ENCODE assay signal across 18 mouse cellular contexts in the genomic region with DNA sequence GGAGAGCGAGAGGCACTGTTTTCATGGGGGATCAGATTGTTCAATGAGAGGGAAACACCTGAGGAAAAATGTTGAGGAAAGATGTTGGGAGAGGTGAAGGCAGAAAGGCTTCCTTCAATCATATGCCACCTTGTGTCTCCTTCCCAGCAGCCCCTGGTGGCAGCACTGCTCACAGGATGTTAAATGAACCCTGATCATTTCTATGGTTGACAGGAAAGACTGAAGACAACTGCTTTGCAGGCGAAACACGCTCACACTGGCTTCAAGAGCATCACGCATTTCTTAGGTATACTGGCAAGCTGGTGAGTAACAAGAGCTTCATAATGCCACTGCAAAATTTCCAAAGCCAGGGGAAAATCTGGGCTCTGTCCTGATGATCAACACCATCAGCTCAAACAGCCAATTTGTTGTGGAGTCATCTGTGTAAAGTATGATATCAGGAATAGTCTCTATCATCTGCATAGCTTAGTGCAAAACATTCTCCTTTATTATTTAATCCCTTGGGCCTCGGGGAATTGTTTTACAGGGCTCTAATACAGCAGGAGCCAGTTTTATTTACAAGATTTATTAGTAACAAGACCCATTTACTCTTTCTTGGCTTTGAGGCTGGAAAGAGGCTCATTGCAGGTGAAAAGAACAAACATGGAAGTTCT.
DNase-seq lines count a peak whose midpoint lies in the region; ATAC-seq and TF ChIP-seq lines count a peak whose summit lies in the region.
"Had no signal": no experiment of that assay in that cellular context is flagged by ENCODE, and none has a peak within 500 bp of the region (broad histone marks: within the 10 kb centered on the region; RNA-seq: fewer than 3 reads in every experiment).

No protein-coding gene starts in this region.

- no peak for DNase-seq in forebrain, embryonic 10.5 days (ENCODE audit: extremely low spot score, low spot score)
- DNase-seq in hindbrain, postnatal 0 days (ENCODE audit: low spot score) = peak; percentile 63
- DNase-seq in hindbrain, embryonic 14.5 days (ENCODE audit: low spot score) = no peak
- DNase-seq in midbrain, postnatal 0 days (ENCODE audit: low spot score) = peak; percentile 57
- DNase-seq in brain, embryonic 14.5 days (ENCODE audit: low read depth) = peak; percentile 47
- no peak for DNase-seq in spleen, postnatal 14 days (ENCODE audit: low spot score in 2 of 2)
- DNase-seq: adrenal gland, postnatal 14 days; B cell, adult 2 months; cerebellum, adult 18-20 months; gastrocnemius, postnatal 10 days; heart, adult 2 months; heart, postnatal 14 days had no signal

- no peaks in the 10 kb centered on the region for H3K27me3 ChIP-seq in forebrain, embryonic 15.5 days
- no peaks in the 10 kb centered on the region for H3K27me3 ChIP-seq in forebrain, embryonic 10.5 days (ENCODE audit: poor library complexity, severe bottlenecking)
- no peaks in the 10 kb centered on the region for H3K27me3 ChIP-seq in hindbrain, postnatal 0 days (ENCODE audit: insufficient read depth, low read length)
- H3K27me3 ChIP-seq in hindbrain, embryonic 14.5 days (ENCODE audit: control insufficient read depth, insufficient read depth, low read length) = no peaks in the 10 kb centered on the region
- no peaks in the 10 kb centered on the region for H3K27me3 ChIP-seq in midbrain, postnatal 0 days (ENCODE audit: insufficient read depth, low read length)
- no peaks in the 10 kb centered on the region for H3K27me3 ChIP-seq in midbrain, embryonic 15.5 days (replicated peaks)
- H3K27me3 ChIP-seq: heart, embryonic 15.5 days had no signal

- no peak for ATAC-seq in forebrain, embryonic 15.5 days (replicated peaks)
- peak; percentile 31 for ATAC-seq in hindbrain, postnatal 0 days
- ATAC-seq in hindbrain, embryonic 14.5 days (ENCODE audit: low FRiP score) = no peak
- no peak for ATAC-seq in midbrain, postnatal 0 days (ENCODE audit: low FRiP score)
- ATAC-seq in midbrain, embryonic 15.5 days (replicated peaks) = no peak
- ATAC-seq: activated CD4-positive, CD25-positive, alpha-beta regulatory T cell, adult 4 months had no signal

- TF ChIP-seq POLR2A in brain, embryonic 14.5 days (IDR thresholded peaks at IDR 0.05; ENCODE audit: borderline replicate concordance, extremely low read depth, insufficient read depth, insufficient read length, poor library complexity, severe bottlenecking) = no peak

- H3K4me1 ChIP-seq in forebrain, embryonic 15.5 days = peaks cover 10% of the 10 kb centered on the region; the same call in 1 of the 2 replicates
- H3K4me1 ChIP-seq in forebrain, embryonic 10.5 days = no peaks in the 10 kb centered on the region
- H3K4me1 ChIP-seq in hindbrain, postnatal 0 days (ENCODE audit: insufficient read depth, low read length) = peaks cover 9% of the 10 kb centered on the region; the same call in 1 of the 2 replicates
- 0 out of 2 replicates have a peak, but pooled peaks cover 7% of the 10 kb centered on the region for H3K4me1 ChIP-seq in hindbrain, embryonic 14.5 days (replicated peaks; ENCODE audit: control insufficient read depth, insufficient read depth, low read length)
- no peaks in the 10 kb centered on the region for H3K4me1 ChIP-seq in midbrain, postnatal 0 days (ENCODE audit: insufficient read depth, low read length)
- H3K4me1 ChIP-seq in midbrain, embryonic 15.5 days = peaks cover 8% of the 10 kb centered on the region; the same call in 1 of the 2 replicates
- H3K4me1 ChIP-seq: embryonic facial prominence, embryonic 10.5 days had no signal

- no peaks in the 10 kb centered on the region for H3K36me3 ChIP-seq in forebrain, embryonic 15.5 days
- H3K36me3 ChIP-seq in forebrain, embryonic 10.5 days (replicated peaks) = no peaks in the 10 kb centered on the region
- no peaks in the 10 kb centered on the region for H3K36me3 ChIP-seq in hindbrain, postnatal 0 days (ENCODE audit: insufficient read depth, low read length)
- H3K36me3 ChIP-seq in hindbrain, embryonic 14.5 days (replicated peaks; ENCODE audit: control insufficient read depth, insufficient read depth) = no peaks in the 10 kb centered on the region
- H3K36me3 ChIP-seq in midbrain, postnatal 0 days (ENCODE audit: insufficient read depth, low read length) = no peaks in the 10 kb centered on the region
- H3K36me3 ChIP-seq in midbrain, embryonic 15.5 days (replicated peaks) = no peaks in the 10 kb centered on the region
- H3K36me3 ChIP-seq: embryonic facial prominence, embryonic 10.5 days; heart, embryonic 15.5 days had no signal

- no peaks in the 10 kb centered on the region for H3K9me3 ChIP-seq in forebrain, embryonic 15.5 days
- H3K9me3 ChIP-seq in forebrain, embryonic 10.5 days = no peaks in the 10 kb centered on the region
- H3K9me3 ChIP-seq in hindbrain, postnatal 0 days (ENCODE audit: low read length) = no peaks in the 10 kb centered on the region
- H3K9me3 ChIP-seq in hindbrain, embryonic 14.5 days (ENCODE audit: control insufficient read depth, low read length) = no peaks in the 10 kb centered on the region
- H3K9me3 ChIP-seq in midbrain, postnatal 0 days (ENCODE audit: low read length) = no peaks in the 10 kb centered on the region
- H3K9me3 ChIP-seq in midbrain, embryonic 15.5 days = no peaks in the 10 kb centered on the region
- H3K9me3 ChIP-seq: embryonic facial prominence, embryonic 10.5 days; heart, embryonic 15.5 days had no signal

- 58% methylated on average over 5 of the region's 5 CpGs for WGBS in forebrain, embryonic 15.5 days
- WGBS in forebrain, embryonic 10.5 days = 88% methylated on average over 5 of the region's 5 CpGs
- WGBS in hindbrain, postnatal 0 days = 59% methylated on average over 5 of the region's 5 CpGs
- WGBS in hindbrain, embryonic 14.5 days = 75% methylated on average over 5 of the region's 5 CpGs
- 69% methylated on average over 5 of the region's 5 CpGs for WGBS in midbrain, postnatal 0 days
- 69% methylated on average over 5 of the region's 5 CpGs for WGBS in midbrain, embryonic 15.5 days

- no peak overlapping the region for H3K4me3 ChIP-seq in forebrain, embryonic 15.5 days
- H3K4me3 ChIP-seq in forebrain, embryonic 10.5 days = no peak overlapping the region
- H3K4me3 ChIP-seq in hindbrain, postnatal 0 days (ENCODE audit: low read length) = no peak overlapping the region
- no peak overlapping the region for H3K4me3 ChIP-seq in hindbrain, embryonic 14.5 days (replicated peaks; ENCODE audit: low read length)
- no peak overlapping the region for H3K4me3 ChIP-seq in midbrain, postnatal 0 days (ENCODE audit: low read depth, low read length)
- H3K4me3 ChIP-seq in midbrain, embryonic 15.5 days = no peak overlapping the region
- H3K4me3 ChIP-seq: embryonic facial prominence, embryonic 10.5 days; heart, adult 2 months; heart, embryonic 15.5 days had no signal

- peak; percentile 51 for TF ChIP-seq CTCF in hindbrain, postnatal 0 days (IDR thresholded peaks at IDR 0.05; ENCODE audit: low read depth)
- peak; percentile 45 for TF ChIP-seq CTCF in midbrain, postnatal 0 days (IDR thresholded peaks at IDR 0.05)
- TF ChIP-seq CTCF in brain, embryonic 14.5 days (IDR thresholded peaks at IDR 0.05; ENCODE audit: borderline replicate concordance, extremely low read depth, insufficient read depth, insufficient read length) = no peak

- H3K27ac ChIP-seq in forebrain, embryonic 15.5 days (replicated peaks) = peak overlapping the region; percentile 16; the same call in 1 of the 2 replicates
- H3K27ac ChIP-seq in forebrain, embryonic 10.5 days = no peak overlapping the region
- H3K27ac ChIP-seq in hindbrain, postnatal 0 days = peak overlapping the region; percentile 64
- H3K27ac ChIP-seq in hindbrain, embryonic 14.5 days = no peak overlapping the region
- no peak overlapping the region for H3K27ac ChIP-seq in midbrain, postnatal 0 days (ENCODE audit: low read depth, low read length)
- H3K27ac ChIP-seq in midbrain, embryonic 15.5 days = no peak overlapping the region
- H3K27ac ChIP-seq: embryonic facial prominence, embryonic 10.5 days; heart, adult 2 months; heart, embryonic 15.5 days had no signal

- no peak overlapping the region for H3K9ac ChIP-seq in forebrain, embryonic 15.5 days (replicated peaks)
- no peak overlapping the region for H3K9ac ChIP-seq in hindbrain, postnatal 0 days (replicated peaks; ENCODE audit: low read length)
- no peak overlapping the region for H3K9ac ChIP-seq in hindbrain, embryonic 14.5 days
- H3K9ac ChIP-seq in midbrain, postnatal 0 days (replicated peaks; ENCODE audit: low read length, poor library complexity, severe bottlenecking) = no peak overlapping the region
- no peak overlapping the region for H3K9ac ChIP-seq in midbrain, embryonic 15.5 days
- H3K9ac ChIP-seq: heart, embryonic 15.5 days had no signal

- no peak overlapping the region for H3K4me2 ChIP-seq in forebrain, embryonic 15.5 days (replicated peaks)
- H3K4me2 ChIP-seq in hindbrain, postnatal 0 days (ENCODE audit: low read depth, low read length) = no peak overlapping the region
- no peak overlapping the region for H3K4me2 ChIP-seq in hindbrain, embryonic 14.5 days (replicated peaks)
- no peak overlapping the region for H3K4me2 ChIP-seq in midbrain, postnatal 0 days (ENCODE audit: low read depth, low read length, poor library complexity, severe bottlenecking)
- H3K4me2 ChIP-seq in midbrain, embryonic 15.5 days = no peak overlapping the region
- H3K4me2 ChIP-seq: heart, embryonic 11.5 days; heart, embryonic 15.5 days had no signal

Comparison
In these comparisons a context has a peak if more than half of its experiments do, and no peak if none do; other contexts are left out.
1. H3K27ac ChIP-seq: peak in forebrain, embryonic 15.5 days (single experiment) and hindbrain, postnatal 0 days (single experiment); none in forebrain, embryonic 10.5 days (single experiment), hindbrain, embryonic 14.5 days (single experiment), midbrain, postnatal 0 days (single experiment) and midbrain, embryonic 15.5 days (single experiment).
2. DNase-seq: peak in hindbrain, postnatal 0 days (single experiment), midbrain, postnatal 0 days (single experiment) and brain, embryonic 14.5 days (single experiment); none in forebrain, embryonic 10.5 days (single experiment), hindbrain, embryonic 14.5 days (single experiment) and spleen, postnatal 14 days (0 of 2).